Mouse (Mus musculus): ENCODE measurements around the gene Rap1gds1.

DNA sequence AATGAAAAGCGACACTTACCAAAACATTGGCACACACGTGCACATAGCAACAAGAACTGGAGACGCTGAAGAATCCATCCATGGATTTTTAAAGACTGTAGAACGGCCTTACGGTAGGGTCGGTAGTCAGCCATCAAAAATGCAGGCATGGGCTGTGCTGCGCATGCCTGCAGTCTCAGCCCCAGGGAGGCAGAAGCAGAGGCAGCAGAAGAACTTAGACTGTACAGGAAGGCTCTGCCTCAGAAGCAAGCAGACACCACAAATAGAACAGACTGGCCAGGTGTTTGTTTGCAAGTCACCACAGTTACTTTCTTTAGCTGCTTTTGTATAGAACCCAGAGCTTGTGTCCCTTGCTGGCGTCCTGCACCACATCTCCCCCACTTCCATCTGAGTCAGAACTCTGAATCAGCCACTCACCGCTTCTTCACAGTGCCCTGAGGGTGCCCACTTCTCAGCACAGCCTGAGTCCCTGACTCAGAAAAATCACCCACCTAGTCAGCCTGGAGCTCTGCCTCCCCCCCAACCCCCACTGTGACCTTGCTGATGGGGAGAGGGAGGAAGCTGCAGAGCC, 174.3 kb downstream of the Rap1gds1 start:
- no peak for TF ChIP-seq E2F4 (IDR thresholded peaks at IDR 0.05; ENCODE audit: insufficient read depth)
- no peak for TF ChIP-seq POLR2A (IDR thresholded peaks at IDR 0.05; ENCODE audit: insufficient read length, low read depth)
- no peak for TF ChIP-seq CEBPB (IDR thresholded peaks at IDR 0.05; ENCODE audit: insufficient read depth, poor library complexity, severe bottlenecking)
- no peak for TF ChIP-seq MYOD1 (IDR thresholded peaks at IDR 0.05; ENCODE audit: control insufficient read depth in 1 of 3, insufficient read length in 2 of 3, low read depth in 2 of 3)

Measured in myocyte (in vitro differentiated cells).